Mouse (Mus musculus) urinary bladder, postnatal 36 days (tissue): Measurements from ENCODE around the gene Rnf213.

Source experiments
- DNase-seq, 2 experiments: peaks; one replicate each; pipeline ENCODE4 v3.0.0; 2022; ENCODE audit warnings: low spot score in 2 of 2, mixed read lengths in 1 of 2

Rnf213 gene

DNA sequence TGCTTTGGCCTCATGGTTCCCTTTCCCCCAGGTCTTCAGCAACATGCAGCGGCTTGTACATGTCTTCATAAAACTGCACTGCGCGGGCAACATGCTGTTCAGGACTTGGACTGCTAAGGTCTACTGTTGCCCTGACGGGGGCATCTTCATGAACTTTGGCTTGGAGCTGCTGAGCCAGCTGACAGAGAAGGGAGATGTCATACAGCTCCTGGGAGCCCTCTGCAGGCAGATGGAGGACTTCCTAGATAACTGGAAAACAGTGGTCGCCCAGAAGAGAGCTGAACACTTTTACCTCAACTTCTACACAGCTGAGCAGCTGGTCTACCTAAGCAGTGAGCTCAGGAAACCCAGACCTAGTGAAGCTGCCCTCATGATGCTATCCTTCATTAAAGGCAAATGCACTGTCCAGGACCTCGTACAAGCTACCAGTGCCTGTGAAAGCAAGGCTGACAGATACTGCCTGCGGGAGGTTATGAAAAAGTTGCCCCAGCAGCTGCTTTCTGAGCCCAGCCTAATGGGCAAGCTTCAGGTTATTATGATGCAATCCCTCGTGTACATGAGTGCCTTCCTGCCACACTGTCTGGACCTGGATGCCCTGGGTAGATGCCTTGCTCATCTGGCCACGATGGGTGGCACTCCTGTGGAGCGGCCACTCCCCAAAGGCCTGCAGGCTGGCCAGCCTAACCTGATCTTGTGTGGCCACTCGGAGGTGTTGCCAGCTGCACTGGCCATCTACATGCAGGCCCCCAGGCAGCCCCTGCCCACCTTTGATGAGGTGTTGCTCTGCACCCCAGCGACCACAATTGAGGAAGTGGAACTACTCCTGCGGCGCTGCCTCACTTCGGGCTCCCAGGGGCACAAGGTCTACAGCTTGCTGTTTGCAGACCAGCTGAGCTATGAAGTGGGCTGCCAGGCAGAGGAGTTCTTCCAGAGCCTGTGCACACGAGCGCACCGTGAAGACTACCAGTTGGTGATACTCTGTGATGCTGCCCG, 43.3 kb downstream of the Rnf213 start:
- no peak for DNase-seq

DNA sequence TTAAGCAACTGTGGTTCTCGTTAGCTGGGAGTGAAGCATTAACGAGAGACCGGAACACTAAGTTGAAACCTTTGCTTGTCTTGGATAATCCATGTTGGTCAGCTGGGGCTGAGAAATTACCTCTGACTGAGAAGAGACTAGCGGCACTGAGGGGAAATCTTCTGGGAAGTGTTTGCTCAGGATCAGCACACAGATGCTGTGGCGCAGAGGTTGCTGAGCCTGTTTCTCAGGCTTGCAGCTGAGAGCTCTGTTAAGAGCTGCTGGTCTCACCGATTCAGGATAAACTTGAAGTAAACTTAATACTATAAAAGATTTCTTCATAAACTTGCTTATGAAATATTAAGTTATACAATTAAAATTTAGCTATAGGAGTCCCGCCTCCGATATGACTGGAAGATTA, 45.9 kb downstream of the Rnf213 start:
- no peak for DNase-seq

GRCm38 (mm10) chr11:119442199-119442598, 49.3 kb downstream of the Rnf213 start:
- DNase-seq = no peak

- DNase-seq = no peak
Measured at GRCm38 (mm10) chr11:119443442-119443841, 50.5 kb downstream of the Rnf213 start.

GRCm38 (mm10) chr11:119456097-119456496, 63.2 kb downstream of the Rnf213 start:
- DNase-seq = no peak

DNA sequence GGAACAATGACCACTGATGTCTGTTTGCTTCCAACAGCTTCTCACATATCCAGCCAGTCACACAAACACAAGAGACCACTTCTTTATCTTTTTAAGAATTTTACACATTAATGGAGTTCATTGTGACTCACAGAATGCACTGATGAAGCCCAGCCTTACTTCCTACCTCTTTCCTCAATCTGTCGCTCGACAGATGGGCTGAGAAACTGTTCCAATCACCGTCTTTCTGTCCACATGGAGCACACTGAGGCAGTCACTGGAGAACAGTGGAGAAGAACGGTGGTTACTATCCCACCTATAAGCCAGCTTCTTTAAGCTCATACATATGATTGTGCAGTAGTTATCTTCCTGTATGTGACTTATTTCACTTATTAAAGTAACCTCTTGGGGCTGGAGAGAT, 85.0 kb downstream of the Rnf213 start:
- DNase-seq = no peak

GRCm38 (mm10) chr11:119490861-119491689, 98.2 kb downstream of the Rnf213 start, which contains the start of gene Endov:
TSS of gene Endov (plus strand) at chr11:119491347.
- peak; percentile 97 to 98 for DNase-seq

DNA sequence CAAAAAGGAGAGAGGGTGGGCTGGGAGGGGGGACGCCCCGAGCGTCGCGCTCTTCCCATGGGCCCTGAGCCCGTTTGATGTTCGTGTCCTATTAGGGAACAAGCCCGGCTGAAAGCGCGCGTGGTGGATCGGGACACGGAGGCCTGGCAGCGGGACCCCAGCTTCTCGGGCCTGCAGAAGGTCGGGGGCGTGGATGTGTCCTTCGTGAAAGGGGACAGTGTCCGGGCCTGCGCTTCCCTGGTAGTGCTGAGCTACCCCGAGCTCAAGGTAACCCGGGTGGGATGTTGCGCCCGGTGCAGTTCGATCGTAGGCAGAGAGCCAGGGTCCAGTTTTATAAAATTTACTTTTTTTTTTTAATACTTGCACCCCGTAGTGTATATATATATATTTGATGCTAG, 98.8 kb downstream of the Rnf213 start:
- peak in 1 of 2 experiments; percentile 11 for DNase-seq

DNA sequence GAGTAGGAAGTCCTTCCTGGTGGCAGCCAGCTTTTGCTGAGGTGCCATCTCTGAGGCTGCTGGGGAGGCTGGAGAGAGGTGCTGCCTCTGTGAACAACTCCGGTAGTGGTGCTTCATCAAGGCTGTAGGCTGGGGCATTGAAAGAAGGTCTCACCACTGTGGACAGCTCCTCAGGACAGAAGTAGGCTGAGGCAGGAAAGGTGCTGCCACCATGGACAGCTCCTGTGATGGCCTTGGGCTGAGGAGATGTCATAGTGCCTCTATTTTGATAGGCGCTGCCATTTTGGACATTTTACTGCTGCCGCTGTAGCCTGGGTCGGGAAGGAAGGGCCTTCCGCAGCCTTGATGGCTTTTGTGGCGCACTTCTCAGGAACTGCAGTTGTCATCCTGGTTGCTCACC, 99.9 kb downstream of the Rnf213 start:
- DNase-seq = no peak

GRCm38 (mm10) chr11:119493516-119493915, 100.6 kb downstream of the Rnf213 start:
- DNase-seq = no peak

GRCm38 (mm10) chr11:119496147-119496546, 103.2 kb downstream of the Rnf213 start:
- no peak for DNase-seq

GRCm38 (mm10) chr11:119497451-119497850, 104.6 kb downstream of the Rnf213 start:
- no peak for DNase-seq

DNA sequence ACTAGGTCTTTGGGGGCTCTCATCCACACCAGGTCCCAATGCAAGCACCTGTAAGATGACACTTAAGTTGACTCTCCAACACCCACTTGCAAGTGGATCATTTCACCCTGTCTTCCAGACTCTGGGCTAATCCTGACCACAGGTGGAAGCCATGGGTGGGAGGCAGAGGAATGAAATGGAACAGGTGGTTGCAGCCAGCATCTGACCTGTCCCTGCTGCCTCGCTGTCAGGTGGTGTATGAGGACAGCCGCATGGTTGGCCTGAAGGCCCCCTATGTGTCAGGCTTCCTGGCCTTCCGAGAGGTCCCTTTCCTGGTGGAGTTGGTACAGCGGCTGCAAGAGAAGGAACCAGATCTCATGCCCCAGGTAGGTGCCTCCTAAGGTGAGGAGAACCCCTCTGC, 106.4 kb downstream of the Rnf213 start:
- DNase-seq = no peak

DNA sequence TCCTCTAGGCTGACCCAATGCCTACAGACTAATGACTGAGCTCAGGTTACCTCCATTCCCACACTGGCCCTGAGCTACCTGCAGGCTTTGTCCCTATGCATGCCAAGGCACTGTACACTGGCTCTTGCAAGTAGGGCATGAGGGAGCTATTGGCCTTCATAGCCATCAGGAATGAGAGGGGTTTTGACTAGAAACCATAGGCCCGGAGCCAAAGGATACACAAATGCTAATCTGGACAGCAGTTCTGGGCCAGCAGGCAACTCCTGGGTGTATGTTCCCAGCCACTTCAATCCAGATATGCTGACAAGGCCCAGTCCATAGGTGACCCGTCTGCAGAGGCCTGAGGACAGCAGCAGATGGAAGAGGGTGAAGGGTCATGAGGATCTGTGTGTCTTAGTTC, 107.1 kb downstream of the Rnf213 start:
- DNase-seq = no peak

GRCm38 (mm10) chr11:119503675-119504074, 110.8 kb downstream of the Rnf213 start:
- DNase-seq = peak; percentile 43 to 62

GRCm38 (mm10) chr11:119506386-119506785, 113.5 kb downstream of the Rnf213 start:
- no peak for DNase-seq

DNA sequence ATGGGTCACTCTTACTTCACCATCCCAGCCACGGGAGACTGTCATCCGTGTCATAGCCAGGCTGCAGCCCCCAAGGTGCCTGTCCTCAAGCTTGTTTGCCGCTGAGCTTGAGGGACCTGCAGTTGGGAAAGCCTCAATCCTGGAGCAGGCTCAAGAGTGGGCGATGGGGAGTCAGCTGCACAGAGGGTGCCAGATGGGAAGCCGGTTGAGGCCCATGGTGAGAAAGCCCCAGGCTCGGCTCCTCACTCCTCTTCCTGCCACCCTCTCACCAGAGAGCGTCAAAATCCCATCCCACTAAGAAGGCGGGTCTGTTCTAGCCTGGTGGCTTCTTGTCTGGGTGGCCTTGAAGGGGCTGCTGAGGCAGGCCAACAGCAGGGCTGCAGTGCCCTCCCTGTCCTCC, 114.9 kb downstream of the Rnf213 start:
- no peak for DNase-seq

DNA sequence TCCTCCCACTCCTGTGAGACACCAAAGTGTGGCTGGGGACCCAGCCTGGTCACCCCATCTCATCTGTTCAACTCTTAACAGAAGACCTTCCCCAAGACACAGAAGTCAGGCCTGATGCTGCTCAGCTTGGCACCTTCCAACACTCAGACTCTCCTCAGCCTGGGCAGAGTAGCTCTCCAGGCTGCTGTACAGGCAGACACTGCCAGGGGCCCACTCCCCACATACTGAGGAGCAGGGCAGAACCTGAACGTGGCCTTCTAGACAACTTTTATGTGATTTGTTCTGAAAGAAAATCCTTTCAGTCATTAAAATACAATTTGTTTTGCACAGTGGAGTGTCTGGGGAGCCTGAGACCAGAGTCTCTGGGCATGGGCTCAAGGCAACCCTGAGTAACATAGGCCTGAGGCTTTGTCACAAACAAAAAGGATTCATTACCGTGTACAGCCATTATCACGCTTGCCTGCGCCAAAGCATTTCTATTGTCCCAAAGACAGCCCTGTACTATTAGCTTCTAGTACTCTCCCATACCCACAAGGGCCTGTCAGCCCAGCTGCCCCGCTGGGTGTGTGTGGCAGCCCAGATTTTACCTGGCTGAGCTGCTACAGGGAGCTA, 116.4 kb downstream of the Rnf213 start:
- no peak for DNase-seq

GRCm38 (mm10) chr11:119513038-119513659, 120.2 kb downstream of the Rnf213 start:
- DNase-seq = no peak

DNA sequence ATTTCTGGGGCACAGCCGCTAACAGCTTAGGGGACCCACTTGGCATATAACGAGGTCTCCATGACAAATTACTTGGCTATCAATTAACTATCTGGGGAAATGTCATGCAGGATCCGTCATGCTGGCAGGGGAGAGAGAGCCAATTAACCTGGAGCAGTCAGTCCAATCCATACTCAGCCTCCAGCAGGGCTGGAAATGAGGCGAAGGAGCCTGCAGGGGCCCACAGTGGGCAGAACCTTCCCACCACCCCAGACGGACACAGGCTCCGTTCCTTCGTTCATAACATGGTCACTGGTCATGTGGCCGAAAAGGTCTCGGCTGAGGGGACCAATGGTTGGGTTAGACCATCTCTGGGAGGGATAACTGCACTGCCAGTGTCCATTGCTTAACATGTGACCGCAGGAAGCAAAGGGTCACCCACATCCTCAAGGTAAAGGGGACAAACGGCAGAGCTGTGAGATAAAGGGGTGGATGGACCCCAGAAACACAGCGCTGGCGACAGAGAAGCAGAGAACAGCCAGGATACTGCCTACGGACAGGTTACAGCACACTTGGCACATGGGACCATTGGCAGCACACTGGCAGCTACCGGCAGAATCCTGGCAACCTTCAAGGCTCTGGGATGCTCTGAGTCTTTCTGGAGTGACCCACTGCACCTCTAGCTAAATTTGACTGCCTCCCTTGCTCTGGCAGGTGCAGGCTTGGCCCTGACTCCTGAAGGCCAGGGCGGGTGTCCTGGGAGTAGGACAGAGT, 121.4 kb downstream of the Rnf213 start:
- no peak for DNase-seq
